Mouse (Mus musculus): Measurements from ENCODE around the gene Dlat. TPM values are rescaled to one million over a fixed set of nuclear protein-coding genes. Genes with fewer than 3 reads are reported as not detected.

Gene Dlat
- total RNA-seq (2012; rRNA removed) = 45.2 and 49.6 TPM in 2 replicates
- 67.5 and 81.5 TPM in 2 replicates for total RNA-seq (2014; rRNA removed)
- polyA plus RNA-seq (2012; ENCODE audit: insufficient read length, low read depth) = 53.4 and 55.7 TPM in 2 replicates

GRCm38 (mm10) chr9:50659392-50660217, at the start of gene Dlat:
TSS of gene Dlat (minus strand) at chr9:50659780.
- in situ Hi-C loops (cut with MboI; ENCODE audit: low pct_ligation_motif_present, low pct_unique_long_range_greater_than_20kb, low sequenced_read_pairs) (loop anchor here (5.0 kb wide), 1 partner anchor 37 kb away; no protein-coding TSS in a partner anchor), dilution Hi-C loops (cut with MboI; ENCODE audit: extremely low pct_ligation_motif_present, extremely low pct_unique_long_range_greater_than_20kb, low sequenced_read_pairs) (no loop called here)
- DNase-seq (ENCODE audit: extremely low read depth) = peak; percentile 78
- H3K79me2 ChIP-seq (replicated peaks; ENCODE audit: control insufficient read depth, extremely low read depth, insufficient read depth, poor library complexity, severe bottlenecking) = peaks cover 7% of the 10 kb centered on the region; the same call in 1 of the 2 replicates
- H3K4me3 ChIP-seq (replicated peaks in 1 of 3; ENCODE audit: low read depth in 2 of 3, low read length in 2 of 3, poor library complexity in 1 of 3) = peak within 1 kb of the TSS; percentile 80 to 95 (median 84)
- H3K27me3 ChIP-seq (replicated peaks) = no peaks in the 10 kb centered on the region
- no peak within 1 kb of the TSS for H3K27ac ChIP-seq (ENCODE audit: insufficient read depth, low read depth)
- peak within 1 kb of the TSS; percentile 97 for H3K4me2 ChIP-seq (ENCODE audit: insufficient read depth, low read depth, poor library complexity, severe bottlenecking)
- H3K9ac ChIP-seq (ENCODE audit: insufficient read depth, low read depth) = peak within 1 kb of the TSS; percentile 88
- H3K36me3 ChIP-seq (replicated peaks in 1 of 2; ENCODE audit: control insufficient read depth in 1 of 2, insufficient read depth in 1 of 2, low read length in 1 of 2) = peaks cover 4 to 25% of the 10 kb centered on the region in 2 experiments
- H3K4me1 ChIP-seq (ENCODE audit: control insufficient read depth in 1 of 2, insufficient read depth in 2 of 2) = peaks cover 2 to 16% of the 10 kb centered on the region in 2 experiments
- H3K9me3 ChIP-seq (replicated peaks; ENCODE audit: low read length) = no peaks in the 10 kb centered on the region
- TF ChIP-seq GABPA (IDR thresholded peaks at IDR 0.05; ENCODE audit: insufficient replicate concordance, low read depth, low read length) = no peak; the same call in 1 of the 2 replicates
- peak; percentile 80 for TF ChIP-seq MAZ (IDR thresholded peaks at IDR 0.05; ENCODE audit: low read depth, low read length)
- no peak for TF ChIP-seq RAD21 (IDR thresholded peaks at IDR 0.05; ENCODE audit: low read depth, low read length)
- TF ChIP-seq MAX (IDR thresholded peaks at IDR 0.05; ENCODE audit: low read length) = peak; percentile 23; the same call in 1 of the 2 replicates
- peak; percentile 38 for TF ChIP-seq SIN3A (IDR thresholded peaks at IDR 0.05; ENCODE audit: low read length)
- peak; percentile 82; the same call in 1 of the 2 replicates for TF ChIP-seq MXI1 (IDR thresholded peaks at IDR 0.05; ENCODE audit: low read depth, low read length)
- peak; percentile 82; the same call in 1 of the 2 replicates for TF ChIP-seq KAT2A (IDR thresholded peaks at IDR 0.05; ENCODE audit: insufficient replicate concordance, low read length)
- no peak for TF ChIP-seq ZC3H11A (IDR thresholded peaks at IDR 0.05; ENCODE audit: low read depth, low read length)
- TF ChIP-seq CHD2 (IDR thresholded peaks at IDR 0.05; ENCODE audit: low read length) = no peak
- TF ChIP-seq UBTF (IDR thresholded peaks at IDR 0.05; ENCODE audit: low read depth, low read length) = peak; percentile 74; the same call in 1 of the 2 replicates
- TF ChIP-seq TCF12 (IDR thresholded peaks at IDR 0.05; ENCODE audit: low read depth, low read length) = peak; percentile 90
- TF ChIP-seq NRF1 (IDR thresholded peaks at IDR 0.05; ENCODE audit: low read depth, low read length) = peak; percentile 76
- no peak for TF ChIP-seq ZNF384 (IDR thresholded peaks at IDR 0.05; ENCODE audit: low read depth, low read length)
- TF ChIP-seq ZMIZ1 (IDR thresholded peaks at IDR 0.05; ENCODE audit: low read depth, low read length) = peak; percentile 88
- no peak for TF ChIP-seq ZKSCAN1 (IDR thresholded peaks at IDR 0.05; ENCODE audit: borderline replicate concordance, low read depth, low read length)
- TF ChIP-seq EP300 (IDR thresholded peaks at IDR 0.05; ENCODE audit: low read length) = no peak
- TF ChIP-seq MAFK (IDR thresholded peaks at IDR 0.05; ENCODE audit: insufficient replicate concordance, low read length) = no peak
- TF ChIP-seq BHLHE40 (IDR thresholded peaks at IDR 0.05; ENCODE audit: low read depth, low read length) = peak; percentile 27; the same call in 1 of the 2 replicates
- no peak for TF ChIP-seq CTCF (conservative IDR thresholded peaks at IDR 0.05 in 1 of 2, IDR thresholded peaks at IDR 0.05 in 1 of 2; ENCODE audit: low read depth in 2 of 2, low read length in 2 of 2)
- TF ChIP-seq MYC (IDR thresholded peaks at IDR 0.05; ENCODE audit: low read depth, low read length) = no peak
- TF ChIP-seq ETS1 (conservative IDR thresholded peaks at IDR 0.05; ENCODE audit: low read depth, low read length) = 0 out of 2 replicates have a peak, but pooled peaks have one; percentile 31
- TF ChIP-seq POLR2AphosphoS2 (IDR thresholded peaks at IDR 0.05; ENCODE audit: low read depth, low read length) = peak; percentile 82; the same call in 1 of the 2 replicates
- no peak for TF ChIP-seq JUN (IDR thresholded peaks at IDR 0.05; ENCODE audit: insufficient read depth, low read depth, low read length)
- peak; percentile 25; the same call in 1 of the 2 replicates for TF ChIP-seq MEF2A (IDR thresholded peaks at IDR 0.05; ENCODE audit: borderline replicate concordance, low read depth, low read length)
- TF ChIP-seq SMC3 (IDR thresholded peaks at IDR 0.05; ENCODE audit: low read depth, low read length) = no peak
- peak; percentile 91 for TF ChIP-seq NELFE (IDR thresholded peaks at IDR 0.05; ENCODE audit: low read depth, low read length)
- TF ChIP-seq JUND (conservative IDR thresholded peaks at IDR 0.05; ENCODE audit: low read depth, low read length) = no peak
- TF ChIP-seq ELF1 (IDR thresholded peaks at IDR 0.05; ENCODE audit: low read depth, low read length) = peak; percentile 72; the same call in 1 of the 2 replicates
- TF ChIP-seq E2F4 (IDR thresholded peaks at IDR 0.05; ENCODE audit: insufficient replicate concordance, low read depth, low read length) = 0 out of 2 replicates have a peak, but pooled peaks have one; percentile 24
- TF ChIP-seq RCOR1 (conservative IDR thresholded peaks at IDR 0.05; ENCODE audit: low read depth, low read length) = 0 out of 2 replicates have a peak, but pooled peaks have one; percentile 30
- no peak for TF ChIP-seq CHD1 (IDR thresholded peaks at IDR 0.05; ENCODE audit: low read depth, low read length)
- peak; percentile 55 for TF ChIP-seq IRF4 (IDR thresholded peaks at IDR 0.05; ENCODE audit: low read depth, low read length)
- peak; percentile 83 for TF ChIP-seq HCFC1 (IDR thresholded peaks at IDR 0.05; ENCODE audit: low read depth, low read length)
- TF ChIP-seq POLR2A (IDR thresholded peaks at IDR 0.05; ENCODE audit: low read depth, low read length) = peak; percentile 92
- no peak for TF ChIP-seq USF1 (IDR thresholded peaks at IDR 0.05; ENCODE audit: low read depth, low read length)
- TF ChIP-seq TBP (conservative IDR thresholded peaks at IDR 0.05; ENCODE audit: low read depth, low read length) = 0 out of 2 replicates have a peak, but pooled peaks have one; percentile 16
- TF ChIP-seq USF2 (conservative IDR thresholded peaks at IDR 0.05; ENCODE audit: low read depth, low read length) = no peak

Data from CH12.LX (cell line).